Mouse (Mus musculus) erythroid progenitor cell, adult 5-6 weeks (primary cell): ENCODE data around the gene A930033H14Rik. TPM values are rescaled to one million over a fixed set of nuclear protein-coding genes. Genes with fewer than 3 reads are reported as not detected.

Source experiments
- ATAC-seq: replicated peaks from 2 replicates; pipeline ENCODE4 v1.8.0; 2016; ENCODE audit warnings: moderate number of reproducible peaks, mild to moderate bottlenecking, moderate TSS enrichment, inconsistent platforms; ENCODE audit not compliant: poor library complexity, low FRiP score, severe bottlenecking
- total RNA-seq, 2 experiments: library from RNA; stranded (forward) in 1 of 2; stranded (reverse) in 1 of 2; fragments of 150-400 nt in 1 of 2; fragments of 186-747, 209-891 nt in 1 of 2; gene quantifications; 2 replicates each; pipeline versions ENCODE4 v1.2.3 to v1.2.4; 2015 to 2017; ENCODE audit warnings: low replicate concordance in 2 of 2

The A930033H14Rik gene
- total RNA-seq, 2 experiments from 2014 or later, result 0.15 TPM; not detected in 1

DNA sequence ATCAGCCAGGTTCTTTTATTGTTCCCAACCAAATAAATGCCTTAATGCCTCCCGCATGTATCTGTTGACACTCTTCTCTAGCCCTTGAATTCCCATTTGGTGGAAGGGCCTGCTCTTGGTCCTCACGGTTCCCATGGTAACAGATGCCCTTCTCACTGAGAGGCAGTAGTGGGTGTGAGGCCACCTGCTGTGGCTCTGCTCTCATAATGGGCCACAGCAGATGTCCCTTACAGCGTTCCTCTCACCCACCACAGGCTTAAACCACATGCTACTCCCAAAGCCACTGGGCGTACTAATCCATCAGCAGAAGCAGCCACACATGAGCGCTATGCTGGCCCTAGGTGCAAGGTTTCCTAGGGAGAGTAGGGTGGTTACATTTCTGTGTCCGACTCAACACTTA, 25.4 kb upstream of the A930033H14Rik start:
- ATAC-seq, result no peak

DNA sequence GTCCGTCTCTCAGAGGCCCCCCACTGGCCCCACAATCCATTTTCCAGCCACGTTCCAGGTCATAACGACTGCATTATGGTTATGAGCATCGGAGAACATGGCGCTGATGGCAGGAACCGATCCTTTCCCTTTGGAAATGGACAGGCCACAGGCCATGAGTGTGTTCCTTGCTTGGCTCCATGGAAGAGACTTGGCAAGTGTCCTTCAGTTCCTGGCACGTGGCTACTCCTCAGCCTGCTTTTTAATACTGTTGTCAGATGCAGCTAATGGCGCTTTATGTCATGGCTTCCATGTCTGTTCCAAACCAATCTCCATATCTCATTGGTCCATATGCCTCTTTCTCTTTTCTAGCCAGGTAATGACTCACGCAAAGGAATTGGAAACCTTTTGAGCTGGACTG, 24.9 kb upstream of the A930033H14Rik start:
- no peak for ATAC-seq

GRCm38 (mm10) chr10:69237185-69237584, 24.3 kb upstream of the A930033H14Rik start:
- ATAC-seq, result no peak

DNA sequence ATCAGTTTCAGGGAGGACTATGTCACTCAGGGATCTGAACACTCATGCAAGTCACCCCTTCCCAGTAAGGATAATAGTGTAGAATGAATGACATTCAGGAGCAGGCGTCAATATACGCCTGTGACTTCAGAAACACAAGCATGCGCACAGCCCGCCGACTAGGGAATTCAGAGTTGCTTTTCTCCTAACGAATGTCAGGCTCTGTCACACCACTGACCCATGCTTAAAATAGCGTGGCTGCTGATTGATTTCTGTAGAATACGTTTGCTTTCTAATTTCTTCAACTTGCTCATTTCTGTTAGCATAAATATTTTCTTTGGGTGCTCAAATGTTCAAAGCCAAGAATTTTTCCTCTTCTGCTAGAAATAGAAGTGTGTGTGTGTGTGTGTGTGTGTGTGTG, 13.1 kb upstream of the A930033H14Rik start:
- ATAC-seq, result no peak

DNA sequence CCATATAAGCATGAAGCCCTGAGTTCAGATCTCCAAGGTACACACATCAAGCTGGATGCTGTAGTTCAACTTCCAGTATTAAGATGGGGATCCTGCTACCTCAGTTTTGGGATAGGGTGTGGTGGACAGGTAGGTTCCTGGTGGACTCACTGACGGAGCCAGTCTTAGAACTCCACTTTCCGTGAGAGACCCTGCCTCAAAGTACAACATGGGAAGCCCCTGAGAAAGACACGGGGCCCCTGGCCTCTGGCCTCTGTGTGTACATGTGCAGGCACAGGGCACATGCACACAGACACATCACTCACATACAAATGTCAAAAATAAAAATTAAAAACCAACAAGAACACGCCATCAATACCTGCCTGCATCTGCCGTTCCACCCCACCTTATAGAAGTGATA, 12.6 kb upstream of the A930033H14Rik start:
- no peak for ATAC-seq

- ATAC-seq, result no peak
Observed at GRCm38 (mm10) chr10:69224276-69224675, 11.4 kb upstream of the A930033H14Rik start.

DNA sequence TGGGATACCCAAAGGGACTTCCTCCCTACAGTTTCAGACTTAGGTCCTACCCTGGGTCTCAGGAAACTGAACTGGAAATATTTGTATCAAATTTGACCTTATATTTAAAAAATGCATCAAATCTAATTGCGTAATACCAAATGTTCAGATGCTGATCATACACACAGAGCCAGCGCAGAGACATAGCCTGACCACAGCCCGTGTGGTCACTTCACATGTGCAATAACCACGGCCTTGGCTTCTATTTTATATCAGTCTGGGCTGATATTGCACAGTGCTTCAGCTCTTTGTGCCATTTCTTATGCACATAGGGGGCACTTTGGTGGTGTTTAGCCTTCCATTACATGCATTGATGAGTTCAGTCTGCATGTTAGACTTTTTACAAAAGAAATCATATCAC, 10.3 kb upstream of the A930033H14Rik start:
- ATAC-seq, result no peak

DNA sequence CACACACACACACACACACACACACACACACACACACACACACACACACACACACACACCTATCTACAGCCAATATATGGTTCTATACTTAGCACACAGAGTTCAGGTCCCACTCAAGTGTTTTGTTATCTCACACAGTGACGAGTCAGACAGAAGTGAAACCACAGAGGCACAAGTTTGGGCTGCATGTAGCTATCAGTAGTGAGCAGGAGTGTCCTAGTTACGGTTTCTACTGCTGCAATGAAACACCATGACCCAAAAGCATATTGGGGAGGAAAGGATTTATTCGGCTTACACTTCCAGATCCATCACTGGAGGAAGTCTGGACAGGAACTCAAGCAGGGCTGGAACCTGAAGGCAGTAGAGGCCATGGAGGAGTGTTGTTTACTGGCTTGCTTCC, 9.1 kb upstream of the A930033H14Rik start:
- ATAC-seq, result no peak

GRCm38 (mm10) chr10:69221148-69221547, 8.2 kb upstream of the A930033H14Rik start:
- no peak for ATAC-seq

- no peak for ATAC-seq
Observed at GRCm38 (mm10) chr10:69220296-69220695, 7.4 kb upstream of the A930033H14Rik start.

GRCm38 (mm10) chr10:69219289-69219626, 6.4 kb upstream of the A930033H14Rik start:
- no peak for ATAC-seq

GRCm38 (mm10) chr10:69218458-69219288, 5.8 kb upstream of the A930033H14Rik start:
- no peak for ATAC-seq

GRCm38 (mm10) chr10:69217127-69217690, 4.3 kb upstream of the A930033H14Rik start:
- no peak for ATAC-seq

GRCm38 (mm10) chr10:69213986-69214385, 1.1 kb upstream of the A930033H14Rik start:
- ATAC-seq, result no peak

- ATAC-seq, result no peak
Observed at GRCm38 (mm10) chr10:69213451-69213877, 566 bp upstream of the A930033H14Rik start.

GRCm38 (mm10) chr10:69211976-69212375, 922 bp downstream of the A930033H14Rik start:
- no peak for ATAC-seq

DNA sequence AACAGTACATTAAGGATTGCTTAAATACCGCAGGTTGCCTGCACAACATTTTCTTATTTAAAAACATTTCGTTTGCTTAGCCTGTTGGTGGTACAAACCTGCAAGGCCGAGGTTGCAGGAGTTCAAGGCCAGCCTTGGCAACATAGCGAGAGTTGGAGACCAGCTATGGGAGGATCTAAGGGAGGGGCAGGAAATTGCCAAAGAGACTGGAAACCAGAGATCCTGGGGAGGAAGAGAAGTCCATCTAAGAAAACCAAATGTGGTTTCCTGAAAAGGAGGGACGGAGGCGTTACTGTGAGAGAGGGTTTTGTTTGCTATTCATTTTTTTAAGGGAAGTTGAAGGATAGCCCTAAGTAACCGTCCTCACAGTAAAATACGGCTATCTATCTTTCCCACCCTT, 1.3 kb downstream of the A930033H14Rik start:
- ATAC-seq, result no peak

- ATAC-seq, result no peak
Observed at GRCm38 (mm10) chr10:69210659-69211058, 2.2 kb downstream of the A930033H14Rik start.

DNA sequence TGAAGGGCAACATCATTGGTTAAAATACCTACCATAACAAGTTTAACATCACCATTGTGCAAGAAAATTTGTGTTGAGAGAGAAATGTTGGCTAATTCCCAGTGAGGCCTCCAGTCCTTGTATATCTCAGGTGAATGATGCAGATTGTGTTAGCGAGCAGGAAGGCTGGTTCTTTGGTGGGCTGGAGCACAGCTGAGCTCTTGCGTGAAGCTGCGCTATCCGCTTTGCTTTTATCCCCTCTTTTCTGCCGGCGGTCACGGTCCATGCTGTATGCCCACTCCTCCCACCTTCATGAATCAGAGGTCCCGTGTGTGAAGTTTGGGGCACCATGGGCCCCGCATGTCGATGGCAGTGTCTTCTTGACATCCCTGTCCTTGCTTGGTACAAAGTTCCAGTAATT, 2.9 kb downstream of the A930033H14Rik start:
- ATAC-seq, result no peak

GRCm38 (mm10) chr10:69208705-69209104, 4.2 kb downstream of the A930033H14Rik start:
- ATAC-seq, result no peak

DNA sequence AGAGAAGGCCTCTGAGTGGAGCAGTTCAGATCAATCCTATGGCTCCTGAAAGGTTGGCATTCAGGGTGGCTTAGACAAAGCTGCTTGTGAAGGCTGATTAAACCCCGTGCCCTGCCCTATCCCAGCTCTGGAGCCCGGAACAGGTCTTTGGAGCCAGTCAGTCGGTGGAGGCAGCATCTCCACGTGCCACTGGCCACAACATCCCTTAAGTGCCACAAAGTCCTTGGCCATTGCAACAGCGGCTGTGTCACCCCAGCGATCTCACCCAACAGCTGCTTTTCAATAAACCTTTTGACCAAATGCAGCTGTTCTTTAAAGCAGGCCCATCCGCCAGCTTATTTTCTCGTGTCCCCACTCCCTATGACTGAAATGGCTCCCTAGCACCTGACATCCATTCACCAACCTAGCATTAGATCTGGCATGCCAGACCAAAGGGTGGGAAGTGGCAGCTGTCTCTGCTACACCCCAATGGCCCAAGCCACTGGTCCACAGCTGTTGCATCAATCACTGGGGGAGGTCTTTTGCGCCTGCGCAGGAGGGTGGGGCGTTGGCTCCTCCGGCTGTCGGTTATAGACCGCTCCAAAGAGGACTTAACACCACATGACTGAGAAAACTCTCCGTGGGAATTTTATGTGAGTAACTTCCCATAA, 4.8 kb downstream of the A930033H14Rik start:
- no peak for ATAC-seq
